Mouse (Mus musculus) bone marrow, adult 2 months (tissue): ENCODE results near the gene Cdc42ep1. TPM values are rescaled to one million over a fixed set of nuclear protein-coding genes. Genes with fewer than 3 reads are reported as not detected.

Experiments
- H3K27ac ChIP-seq: fragments of 200-500 bp; 2 replicates; pipeline ENCODE4 v1.5.1; 2012; ENCODE audit warnings: low read depth, mild to moderate bottlenecking, control low read depth, inconsistent platforms, low read length; ENCODE audit not compliant: control insufficient read depth, poor library complexity, insufficient read depth
- H3K4me1 ChIP-seq: fragments of 200-500 bp; 2 replicates; pipeline ENCODE4 v1.6.1; 2011; ENCODE audit warnings: low read length; ENCODE audit not compliant: control insufficient read depth, insufficient read depth
- H3K4me3 ChIP-seq: fragments of 200-500 bp; replicated peaks from 2 replicates; pipeline ENCODE3; 2011; ENCODE audit warnings: mild to moderate bottlenecking, low read depth, low read length, control low read depth; ENCODE audit not compliant: control insufficient read depth
- CTCF ChIP-seq: fragments of 200-500 bp; IDR thresholded peaks from 2 replicates; pipeline ENCODE4 v1.5.1; 2011; ENCODE audit warnings: low read length, control low read depth; ENCODE audit not compliant: control insufficient read depth, insufficient read depth
- POLR2A ChIP-seq: fragments of 200-500 bp; IDR thresholded peaks from 2 replicates; pipeline ENCODE4 v1.6.1; 2011; ENCODE audit warnings: low read depth, mild to moderate bottlenecking, control low read depth, low read length, borderline replicate concordance; ENCODE audit not compliant: control insufficient read depth
- WGBS: fragments of 180-500 bp; shearing (Covaris S2); methylation state at CpG from one replicate; pipeline ENCODE4 v1.1.7; 2018; 5-methylcytosine and 5-hydroxymethylcytosine counted together
- polyA plus RNA-seq: library from polyadenylated mRNA; stranded (reverse); fragments of >200 nt; gene quantifications from 2 replicates; pipeline ENCODE4 v1.2.4, GENCODE M21; 2011; ENCODE audit warnings: low replicate concordance; ENCODE audit not compliant: missing spikeins, insufficient read depth, insufficient read length

Gene Cdc42ep1
- polyA plus RNA-seq, 1 experiment = 9.4 TPM

DNA sequence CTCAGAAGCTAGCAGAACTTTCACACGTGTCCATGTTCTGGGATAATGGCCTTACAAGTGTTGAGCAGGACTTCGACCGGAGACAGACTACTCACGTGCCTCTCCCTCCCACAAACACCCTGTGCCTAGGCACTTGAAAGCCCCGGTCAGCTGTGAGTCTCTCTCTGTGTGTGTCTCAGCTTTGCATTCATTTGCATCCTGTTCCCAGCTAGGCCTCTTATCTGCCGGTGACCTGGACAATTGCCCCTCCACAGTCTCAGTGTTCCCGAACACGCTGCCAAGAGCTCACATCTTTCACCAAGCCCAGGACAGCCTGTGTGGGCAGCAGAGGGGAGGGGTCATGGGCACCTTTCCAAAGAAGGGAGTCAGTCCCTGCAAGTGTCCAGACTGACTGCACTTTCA, 38.9 kb upstream of the Cdc42ep1 start:
- peak overlapping the region; percentile 91 for H3K27ac ChIP-seq
- H3K4me1 ChIP-seq = peaks cover 6% of the 10 kb centered on the region; the same call in 1 of the 2 replicates
- 32% methylated on average over 8 of the region's 8 CpGs for WGBS
- H3K4me3 ChIP-seq = peak overlapping the region; percentile 62
- TF ChIP-seq CTCF (no peak), POLR2A (no peak)

DNA sequence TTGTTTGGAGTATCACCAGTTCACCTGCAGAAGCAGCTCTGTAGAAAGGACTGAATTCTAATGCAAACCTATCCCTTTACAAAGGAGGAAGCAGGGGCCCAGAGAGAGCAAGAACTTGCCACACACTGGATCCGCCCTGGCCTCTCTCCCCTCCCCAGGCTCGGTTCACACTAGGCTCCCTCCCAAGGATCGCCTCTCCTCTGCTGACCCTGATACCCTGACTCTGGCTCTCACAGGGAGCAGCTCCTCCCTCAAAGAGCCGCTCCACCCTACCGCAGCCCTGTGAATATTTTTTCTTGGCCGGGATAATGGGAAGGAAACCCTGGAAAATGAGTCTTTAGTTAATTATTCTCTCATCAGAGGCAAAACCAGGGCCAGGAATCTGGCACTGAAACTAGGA, 38.1 kb upstream of the Cdc42ep1 start:
- TF ChIP-seq POLR2A = no peak
- TF ChIP-seq CTCF = no peak
- Histone ChIP-seq H3K27ac (peak overlapping the region; percentile 91), H3K4me1 (peaks cover 6% of the 10 kb centered on the region; the same call in 1 of the 2 replicates), H3K4me3 (peak overlapping the region; percentile 62)
- WGBS = 38% methylated on average over 6 of the region's 6 CpGs

DNA sequence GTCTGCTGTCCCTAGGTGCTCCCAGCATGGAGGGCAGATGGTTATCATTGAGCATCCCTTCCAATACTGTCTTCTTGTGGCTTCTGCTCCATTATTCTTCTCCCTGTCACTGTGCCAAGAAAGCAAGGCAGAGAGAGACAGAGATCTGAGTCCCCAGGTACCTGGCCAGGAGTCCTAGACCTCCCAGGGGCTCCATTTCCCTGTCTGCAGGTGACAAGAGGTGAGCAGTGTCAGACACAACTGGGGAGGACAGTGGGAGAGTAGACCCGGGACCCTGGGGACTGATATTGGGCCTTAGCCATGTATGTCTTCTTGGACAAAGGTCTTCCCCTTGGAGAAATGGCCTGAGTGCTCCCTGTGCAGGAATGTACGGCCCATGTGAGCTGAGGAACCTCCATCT, 37.1 kb upstream of the Cdc42ep1 start:
- Histone ChIP-seq H3K4me1 (peaks cover 6% of the 10 kb centered on the region; the same call in 1 of the 2 replicates), H3K27ac (no peak overlapping the region), H3K4me3 (no peak overlapping the region)
- TF ChIP-seq POLR2A = no peak
- 46% methylated on average over 2 of the region's 2 CpGs for WGBS

DNA sequence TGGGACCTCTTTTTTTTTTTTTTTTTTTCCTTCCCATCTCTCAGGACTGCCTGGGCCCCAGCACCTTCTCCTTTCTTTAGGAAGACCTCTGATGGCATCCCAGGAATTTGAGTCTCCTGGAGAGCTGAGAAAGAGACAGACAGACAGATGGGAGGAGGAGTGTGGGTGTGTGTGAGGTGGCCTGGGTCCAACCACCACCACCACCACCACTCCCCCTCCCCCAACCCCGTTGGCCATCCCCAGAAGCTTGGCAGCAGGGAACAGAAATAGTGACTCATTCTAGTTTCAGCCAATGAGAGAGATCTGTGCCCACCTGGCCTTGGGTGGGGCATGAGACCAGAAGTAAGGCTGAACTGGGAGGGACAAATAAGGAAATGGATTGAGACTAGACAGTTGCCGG, 35.8 kb upstream of the Cdc42ep1 start:
- Histone ChIP-seq H3K4me1 (peaks cover 8% of the 10 kb centered on the region; the same call in 1 of the 2 replicates), H3K4me3 (no peak overlapping the region), H3K27ac (no peak overlapping the region)
- WGBS = 47% methylated on average over 2 of the region's 2 CpGs
- TF ChIP-seq CTCF = no peak
- no peak for TF ChIP-seq POLR2A

DNA sequence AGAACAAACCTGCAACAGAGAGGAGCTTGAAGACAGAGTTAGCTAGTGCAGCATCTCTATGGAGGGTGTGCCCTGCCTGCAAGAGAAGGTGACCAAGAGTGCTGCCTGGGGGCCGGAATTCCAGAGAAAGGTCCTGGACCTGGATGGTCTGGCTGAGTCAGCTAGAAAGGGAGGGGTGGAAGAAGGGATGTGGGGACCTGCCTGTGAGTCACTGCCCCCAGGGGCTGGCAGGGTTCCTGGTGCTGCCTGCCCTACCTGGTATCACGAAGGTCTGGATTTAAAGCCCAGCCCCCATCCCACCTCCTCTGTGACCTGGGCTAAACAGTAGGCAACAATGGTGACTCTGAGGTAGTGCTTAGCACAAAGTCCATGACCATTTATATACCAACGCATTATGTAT, 35.3 kb upstream of the Cdc42ep1 start:
- Histone ChIP-seq H3K4me3 (no peak overlapping the region), H3K4me1 (peaks cover 8% of the 10 kb centered on the region; the same call in 1 of the 2 replicates), H3K27ac (no peak overlapping the region)
- whole genome bisulfite sequencing = 74% methylated on average over 3 of the region's 3 CpGs
- TF ChIP-seq CTCF (no peak), POLR2A (no peak)

DNA sequence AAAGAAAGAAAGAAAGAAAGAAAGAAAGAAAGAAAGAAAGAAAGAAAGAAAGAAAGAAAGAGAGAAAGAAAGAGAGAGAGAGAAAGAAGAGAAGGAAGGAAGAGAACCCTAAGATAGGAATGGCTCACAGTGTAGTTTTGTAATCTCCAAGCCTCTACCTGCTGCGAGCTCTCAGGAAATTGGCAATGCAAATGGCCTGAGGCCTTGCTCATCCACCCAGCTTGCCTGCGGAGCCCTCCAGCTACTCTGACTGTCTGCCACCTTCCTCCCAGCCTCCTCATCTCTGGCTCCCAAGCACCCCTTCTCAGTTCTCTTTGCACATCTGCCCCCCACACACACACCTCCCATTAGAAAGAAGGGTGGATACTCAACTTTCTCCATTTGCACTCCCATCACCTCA, 33.4 kb upstream of the Cdc42ep1 start:
- peaks cover 8% of the 10 kb centered on the region; the same call in 1 of the 2 replicates for H3K4me1 ChIP-seq
- 55% methylated on average over 2 of the region's 2 CpGs for WGBS
- H3K4me3 ChIP-seq = no peak overlapping the region
- TF ChIP-seq CTCF (no peak), POLR2A (no peak)
- H3K27ac ChIP-seq = peak overlapping the region; percentile 66

DNA sequence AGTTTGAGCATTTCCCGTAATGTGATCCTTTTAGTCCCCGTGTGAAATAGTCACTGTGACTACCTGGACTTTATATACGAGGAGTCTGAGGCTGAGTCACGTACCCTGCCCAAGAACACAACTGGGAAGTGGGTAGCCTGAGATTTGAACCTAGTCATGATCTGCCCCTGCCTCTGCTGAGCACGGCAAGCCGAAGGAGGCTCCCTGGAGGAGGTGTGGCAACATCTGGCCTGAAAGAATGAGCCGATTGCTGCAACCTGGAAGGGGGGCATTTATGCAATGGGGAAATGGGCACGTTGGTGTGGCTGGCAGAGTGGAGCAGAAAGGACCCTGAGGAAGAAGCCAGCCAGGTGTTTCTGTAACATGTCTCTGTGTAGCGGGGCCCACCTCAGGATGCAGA, 32.7 kb upstream of the Cdc42ep1 start:
- H3K27ac ChIP-seq = peak overlapping the region; percentile 82
- 22% methylated on average over 9 of the region's 9 CpGs for WGBS

DNA sequence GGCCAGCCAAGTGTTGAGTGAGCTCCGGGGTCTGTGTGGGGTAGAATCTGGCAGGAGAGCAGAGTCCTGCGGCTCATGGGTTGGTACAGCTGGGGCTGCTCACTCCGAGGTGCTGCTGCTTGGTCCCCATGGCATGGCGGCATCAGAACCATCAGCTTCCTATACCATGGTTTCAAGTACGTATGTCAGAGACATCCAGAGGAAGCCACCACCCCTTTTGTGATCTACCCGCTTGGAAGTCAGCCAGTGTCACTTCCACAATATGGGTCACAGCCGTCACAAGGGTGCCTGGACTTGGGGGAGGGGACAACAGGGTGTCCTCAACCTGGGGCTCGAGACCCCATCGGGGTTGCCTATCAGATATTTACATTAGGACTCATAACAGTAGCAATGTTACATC, 32.3 kb upstream of the Cdc42ep1 start:
- TF ChIP-seq CTCF = no peak
- peak; percentile 11; the same call in 1 of the 2 replicates for TF ChIP-seq POLR2A
- peak overlapping the region; percentile 17 for H3K4me3 ChIP-seq
- WGBS = 18% methylated on average over 9 of the region's 9 CpGs
- H3K27ac ChIP-seq = peak overlapping the region; percentile 82
- H3K4me1 ChIP-seq = peaks cover 5% of the 10 kb centered on the region; the same call in 1 of the 2 replicates

More for the DNA sequence above, 32.7 kb upstream of the Cdc42ep1 start:
- H3K4me1 ChIP-seq = peaks cover 6% of the 10 kb centered on the region; the same call in 1 of the 2 replicates
- TF ChIP-seq CTCF (no peak), POLR2A (no peak)
- peak overlapping the region; percentile 1 for H3K4me3 ChIP-seq

DNA sequence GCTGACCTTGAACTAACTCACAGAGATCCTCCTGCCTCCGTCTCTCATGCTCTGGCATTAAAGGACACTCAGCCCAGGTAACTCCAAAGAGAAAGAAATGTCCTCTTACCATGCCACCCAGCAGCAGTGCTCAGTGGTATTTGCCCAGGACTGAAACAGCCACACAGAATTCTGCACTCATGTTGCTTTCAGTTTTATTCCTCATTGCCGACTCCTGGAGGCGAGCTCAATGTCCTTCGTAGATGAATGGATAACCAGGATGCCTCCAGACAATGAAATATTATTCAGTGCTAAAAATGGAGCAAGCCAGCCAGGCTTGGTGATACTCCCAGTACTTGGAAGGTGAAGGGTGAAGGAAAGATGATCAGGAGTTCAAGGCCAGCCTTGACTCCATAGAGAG, 28.8 kb upstream of the Cdc42ep1 start:
- 83% methylated on average over 4 of the region's 4 CpGs for WGBS
- Histone ChIP-seq H3K4me1 (peaks cover 2% of the 10 kb centered on the region; the same call in 1 of the 2 replicates), H3K4me3 (no peak overlapping the region), H3K27ac (no peak overlapping the region)
- no peak for TF ChIP-seq POLR2A
- TF ChIP-seq CTCF = no peak
